Mouse (Mus musculus): ENCODE measurements around the gene Fbxl2.

Fbxl2 gene

DNA sequence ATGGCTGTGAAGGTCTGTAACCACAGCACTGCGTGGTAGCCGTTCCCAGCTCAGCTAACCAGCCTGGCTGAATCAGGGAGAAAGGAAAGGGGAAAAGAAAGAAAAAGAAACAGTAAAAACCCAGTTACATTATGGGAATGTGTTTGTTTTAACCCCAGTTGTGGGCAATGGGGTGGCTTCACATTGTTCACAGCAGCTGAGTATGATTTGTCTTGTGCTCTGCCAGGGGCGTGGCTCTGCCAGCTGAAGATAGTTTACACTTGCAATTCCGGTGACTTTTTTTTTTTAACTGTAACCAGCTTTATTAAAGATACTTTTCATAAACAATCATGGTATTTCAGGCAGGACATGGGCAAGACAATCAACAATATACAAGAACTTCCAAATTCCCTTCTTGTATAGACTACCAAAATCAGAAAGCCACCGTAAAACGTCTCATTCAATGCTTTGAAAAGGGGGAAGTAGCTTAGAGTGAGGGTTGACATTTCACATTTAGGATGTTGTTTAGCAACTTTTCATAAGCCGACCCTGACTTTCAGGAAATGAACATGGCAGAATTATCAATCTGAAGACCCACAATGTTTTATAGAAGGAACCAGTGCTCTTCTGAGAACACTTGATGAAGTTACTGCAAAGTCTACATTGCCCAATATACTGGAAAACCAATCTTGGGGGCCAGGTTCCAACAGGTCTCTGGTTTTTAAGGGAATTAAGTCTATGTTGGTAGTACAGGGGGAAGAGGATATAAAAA, 26.8 kb downstream of the Fbxl2 start:
- DNase-seq (ENCODE audit: low spot score): no peak

DNA sequence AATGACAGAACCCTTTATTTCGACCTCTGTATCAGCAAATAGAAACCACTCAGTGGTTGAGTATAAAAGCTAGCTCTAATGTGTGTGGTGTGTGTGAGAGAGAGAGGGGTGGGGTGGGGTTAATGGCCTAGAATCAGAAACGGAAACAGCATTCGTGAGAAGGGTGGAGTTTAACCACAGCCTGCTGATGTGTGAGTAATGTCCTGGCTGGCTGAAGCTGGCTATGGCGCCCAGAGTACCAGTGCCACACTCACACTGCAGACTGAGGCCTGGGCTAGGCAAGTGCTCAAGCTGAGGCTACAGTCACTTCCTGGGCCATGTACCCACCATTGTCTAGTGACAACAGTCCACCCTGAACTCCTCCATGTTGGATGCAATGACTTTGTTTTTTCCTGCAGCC, 29.6 kb downstream of the Fbxl2 start:
- no peak for DNase-seq (ENCODE audit: low spot score)

DNA sequence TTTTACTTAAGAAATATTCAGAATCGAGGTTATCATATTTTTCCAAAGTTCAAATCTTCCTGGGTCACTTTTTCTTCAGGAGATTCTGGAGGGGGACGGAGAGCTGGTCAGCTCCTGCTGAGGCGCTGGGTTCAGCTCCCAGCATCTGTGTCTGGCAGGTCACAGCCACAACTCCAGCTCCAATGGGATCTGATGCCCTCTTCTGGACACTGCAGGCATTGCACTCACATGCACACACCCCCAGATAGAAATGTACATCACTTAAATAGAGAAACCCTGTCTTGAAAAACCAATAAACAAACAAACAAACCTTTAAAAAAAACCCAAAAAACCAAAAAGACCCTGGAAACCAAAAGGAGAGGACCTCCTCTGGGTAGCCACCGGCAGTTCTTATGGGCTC, 30.3 kb downstream of the Fbxl2 start:
- no peak for DNase-seq (ENCODE audit: low spot score)

DNA sequence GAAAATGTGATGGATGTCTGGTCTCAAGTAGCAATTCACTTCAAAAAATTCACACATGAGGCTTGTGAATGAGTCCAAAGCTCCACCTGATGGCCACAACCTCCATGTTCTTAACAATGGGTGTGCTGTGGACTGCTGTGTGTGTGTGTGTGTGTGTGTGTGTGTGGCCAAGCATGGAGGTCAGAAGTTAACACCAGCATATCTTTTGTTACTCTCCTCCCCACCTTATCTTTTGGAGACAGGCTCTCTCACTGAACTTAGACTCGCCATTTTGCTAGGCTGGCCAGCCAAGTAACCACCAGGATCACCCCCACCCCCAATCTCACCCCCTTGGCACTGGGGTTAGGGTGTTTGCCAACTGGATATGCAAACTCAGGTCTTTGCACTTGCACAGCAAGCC, 32.0 kb downstream of the Fbxl2 start:
- no peak for DNase-seq (ENCODE audit: low spot score)

DNA sequence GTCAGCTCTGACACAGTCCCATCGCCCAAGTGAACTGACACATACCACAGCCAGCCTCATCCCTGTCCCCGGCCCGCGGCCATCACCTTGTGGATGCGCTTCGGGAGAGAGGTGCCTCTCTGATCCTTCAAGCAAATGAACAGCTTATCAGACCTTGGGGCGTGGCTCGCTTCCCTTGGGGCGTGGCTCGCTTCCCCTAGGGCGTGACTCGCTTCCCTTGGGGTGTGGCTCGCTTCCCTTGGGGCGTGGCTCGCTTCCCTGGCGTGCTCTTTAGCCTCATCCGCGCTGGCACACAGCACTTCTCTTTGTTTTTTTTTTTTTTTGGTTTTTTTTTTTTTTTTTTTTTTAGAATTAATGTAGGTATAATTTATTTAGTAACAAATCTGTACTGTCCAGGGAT, 34.8 kb downstream of the Fbxl2 start:
- DNase-seq (ENCODE audit: low spot score): no peak

DNA sequence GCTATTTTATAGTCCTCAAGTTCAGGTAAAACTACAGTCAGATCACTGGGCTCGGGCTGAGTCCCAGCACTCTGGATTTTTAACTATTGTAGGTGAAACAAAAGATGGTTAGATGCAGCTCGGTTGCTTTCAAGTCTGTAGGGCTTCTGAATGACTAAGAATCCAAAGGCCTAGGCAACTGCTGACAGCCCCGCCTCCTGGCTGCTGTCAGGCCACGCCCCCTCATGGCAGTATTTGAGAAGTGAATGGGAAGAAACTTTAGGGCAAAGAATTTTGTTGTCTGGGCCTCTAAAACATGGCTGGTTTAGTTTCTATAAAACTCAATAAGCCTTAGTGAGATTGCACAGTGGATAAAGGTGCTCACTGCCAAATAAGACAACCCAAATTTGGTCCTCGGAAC, 36.5 kb downstream of the Fbxl2 start:
- DNase-seq (ENCODE audit: low spot score): no peak

DNA sequence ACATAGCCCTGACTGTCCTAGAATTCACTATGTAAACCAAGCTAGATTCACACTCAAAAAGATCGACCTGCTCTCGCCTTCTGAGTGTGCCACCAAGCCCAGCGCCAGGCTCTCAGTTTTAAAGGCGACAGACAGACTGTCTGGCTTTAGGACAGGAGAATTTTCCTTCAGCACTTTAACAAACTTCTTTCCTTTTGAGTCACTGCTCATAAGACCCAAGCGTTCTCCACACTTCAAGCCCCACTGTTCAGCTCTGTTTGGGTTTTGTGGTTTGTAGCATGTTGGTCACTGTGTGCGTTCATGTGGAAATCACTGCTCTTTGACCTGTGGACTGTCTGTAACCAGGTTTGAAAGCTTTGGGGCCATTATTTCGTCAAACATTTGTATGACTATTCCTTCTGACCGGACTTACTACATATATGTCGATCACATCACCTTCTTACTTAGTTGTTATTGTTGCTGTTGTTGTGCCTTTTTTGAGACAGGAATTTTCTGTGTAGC, 38.1 kb downstream of the Fbxl2 start:
- DNase-seq (ENCODE audit: low spot score): no peak

DNA sequence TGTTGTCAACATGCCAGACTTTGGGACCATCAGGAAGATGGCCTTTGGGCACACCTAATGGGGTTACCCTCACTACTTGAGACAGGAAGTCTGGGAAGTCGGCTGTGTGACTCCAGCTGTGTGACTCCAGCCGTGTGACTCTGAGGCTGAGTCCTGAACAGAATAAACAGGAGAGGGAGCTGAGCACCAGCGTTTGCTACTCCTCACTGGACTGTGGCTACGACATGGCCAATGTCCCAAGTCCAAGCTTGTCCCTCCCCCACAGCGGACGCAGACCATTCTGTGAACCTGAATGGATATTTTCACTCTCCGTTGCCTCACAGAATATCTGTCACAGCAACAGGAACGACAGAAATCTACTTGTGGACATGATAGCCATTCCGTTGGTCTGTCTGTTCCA, 39.2 kb downstream of the Fbxl2 start:
- DNase-seq (ENCODE audit: low spot score): no peak

DNA sequence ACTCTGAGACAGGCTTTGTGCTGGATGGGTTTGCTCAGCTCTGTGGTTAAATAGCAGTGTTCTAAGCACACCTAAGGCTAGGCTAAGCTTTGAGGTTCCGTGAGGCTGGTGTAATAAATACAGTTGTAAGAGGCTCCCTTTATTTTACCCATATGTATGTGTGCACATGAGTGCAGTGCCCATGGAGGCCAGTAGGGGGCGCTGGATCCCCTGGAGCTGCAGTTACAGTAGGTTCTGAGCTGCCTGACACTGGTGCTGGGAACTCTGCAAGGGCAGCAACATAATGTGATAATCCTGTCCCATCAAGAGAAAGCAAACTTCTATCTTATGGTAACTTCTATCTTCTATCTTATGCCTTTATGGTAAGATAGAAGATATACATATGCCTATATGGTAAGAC, 47.7 kb downstream of the Fbxl2 start:
- DNase-seq (ENCODE audit: low spot score): no peak

DNA sequence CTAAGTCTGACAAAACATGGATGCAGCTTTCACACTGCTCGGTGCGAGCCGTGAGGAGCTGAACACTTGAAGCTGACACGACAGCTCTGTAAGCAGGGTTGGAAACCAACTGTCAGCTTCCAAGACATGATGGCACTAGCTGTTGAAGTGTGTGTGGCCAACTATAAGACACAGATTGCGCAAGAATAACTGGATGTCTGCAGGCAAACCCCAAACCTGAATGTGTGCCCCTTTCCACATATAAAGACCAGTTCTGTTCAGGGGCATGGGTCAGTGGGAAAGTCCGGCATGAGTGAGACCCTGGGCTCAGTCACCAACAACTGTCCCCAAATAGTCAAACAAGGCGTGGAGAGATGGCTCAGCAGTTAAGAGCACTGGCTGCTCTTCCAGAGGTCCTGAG, 53.2 kb downstream of the Fbxl2 start:
- DNase-seq (ENCODE audit: low spot score): no peak

DNA sequence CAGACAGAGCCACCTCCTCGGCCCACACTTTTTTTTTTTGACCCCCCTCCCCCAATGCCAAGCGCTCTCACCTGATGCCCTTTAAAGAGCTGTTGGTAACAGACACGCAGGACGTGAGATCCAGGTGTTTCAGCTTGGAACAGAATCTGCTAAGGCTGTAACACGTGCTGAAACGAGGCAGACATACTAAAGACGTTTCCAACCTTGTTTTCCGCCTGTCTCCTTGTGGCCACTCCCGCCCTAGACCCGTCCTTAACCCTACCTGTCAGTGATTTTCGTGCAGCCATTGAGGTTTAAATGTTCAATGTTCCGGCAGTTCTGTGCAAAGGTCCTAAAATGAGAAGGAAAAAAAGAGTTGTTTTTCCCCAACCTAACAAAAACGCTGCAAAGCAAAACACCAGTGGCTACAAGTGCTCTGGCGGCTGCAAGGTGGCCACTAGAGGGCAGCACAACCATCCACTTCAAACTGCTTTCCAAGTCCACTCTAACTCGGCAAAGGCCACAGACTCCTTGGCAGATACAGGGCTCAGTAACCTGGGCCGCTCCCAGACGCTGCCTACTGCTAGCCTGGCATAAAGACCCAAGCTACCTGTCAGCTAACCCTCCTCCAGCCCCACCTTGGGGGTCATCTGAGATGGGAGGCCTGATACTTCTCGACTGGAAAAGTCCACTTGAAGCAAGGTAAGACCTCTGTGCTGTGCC, 55.3 kb downstream of the Fbxl2 start:
- DNase-seq (ENCODE audit: low spot score): peak; percentile 85

DNA sequence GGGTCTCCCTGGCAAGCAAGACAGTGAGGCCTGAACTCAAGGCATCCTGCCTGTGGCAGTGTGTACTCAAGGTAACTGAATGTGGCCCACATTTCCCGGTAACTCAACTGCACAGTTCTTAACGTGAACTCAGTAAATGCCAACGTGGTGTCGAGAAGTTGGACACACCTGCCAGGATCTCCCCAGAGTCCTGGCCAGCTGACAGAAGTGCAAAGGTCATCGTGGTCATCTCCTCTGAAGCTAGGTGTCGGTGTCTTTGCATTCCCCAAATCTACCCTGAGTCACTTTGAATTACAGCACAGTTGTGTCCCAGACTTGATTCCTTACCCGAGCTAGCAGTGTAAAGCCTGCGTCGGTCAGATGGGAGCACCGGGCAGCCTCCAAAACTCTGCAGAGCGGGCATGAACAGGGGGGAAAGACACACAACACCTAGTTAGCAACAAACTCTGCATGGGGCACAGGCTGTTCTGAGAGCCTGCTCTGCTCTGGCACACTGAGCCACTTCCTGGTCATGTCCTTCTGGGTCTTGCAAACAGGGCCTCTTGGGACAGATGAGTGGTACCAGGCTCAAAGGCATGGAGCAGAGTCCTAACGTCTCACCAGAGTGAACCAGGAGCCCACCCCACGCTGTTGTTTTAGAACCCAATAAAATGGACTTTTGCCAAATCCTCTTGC, 60.9 kb downstream of the Fbxl2 start:
- no peak for DNase-seq (ENCODE audit: low spot score)

DNA sequence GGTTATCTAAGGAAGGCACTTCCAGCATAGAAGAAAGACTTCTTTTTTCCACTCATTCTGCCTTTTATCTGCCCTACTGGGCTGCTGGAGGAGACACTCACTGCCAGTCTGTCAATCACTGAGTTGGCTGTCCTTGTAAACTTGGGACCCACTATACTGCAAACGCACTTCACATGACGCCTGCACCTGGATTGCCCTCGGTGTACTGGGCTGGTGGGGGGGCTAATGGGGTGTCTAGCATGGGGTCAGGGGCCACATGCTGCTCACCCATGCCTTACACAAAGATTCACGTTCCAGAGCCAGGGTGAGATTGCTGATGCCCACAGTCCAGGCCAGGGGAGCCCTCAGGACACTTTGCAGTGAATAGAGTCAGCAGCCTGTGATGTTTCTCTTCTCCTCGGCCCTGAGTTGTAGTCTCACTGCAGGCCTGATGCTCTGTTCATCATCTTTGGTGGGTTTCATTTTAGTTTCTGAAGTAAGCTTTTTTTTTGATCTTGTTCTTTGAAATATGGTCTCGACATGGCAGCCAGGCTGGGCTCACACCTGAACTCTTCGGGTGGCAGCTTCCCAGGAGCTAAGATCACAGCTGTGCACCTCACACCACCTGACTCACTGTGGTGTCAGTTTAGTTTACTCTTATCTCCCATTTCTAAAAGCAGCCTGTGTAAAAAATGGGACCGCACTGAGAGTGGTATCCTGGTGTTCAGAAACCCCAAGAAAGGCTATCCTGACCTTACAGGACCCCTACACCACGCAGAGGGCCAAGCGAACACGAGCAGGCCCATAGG, 62.9 kb downstream of the Fbxl2 start:
- DNase-seq (ENCODE audit: low spot score): no peak

DNA sequence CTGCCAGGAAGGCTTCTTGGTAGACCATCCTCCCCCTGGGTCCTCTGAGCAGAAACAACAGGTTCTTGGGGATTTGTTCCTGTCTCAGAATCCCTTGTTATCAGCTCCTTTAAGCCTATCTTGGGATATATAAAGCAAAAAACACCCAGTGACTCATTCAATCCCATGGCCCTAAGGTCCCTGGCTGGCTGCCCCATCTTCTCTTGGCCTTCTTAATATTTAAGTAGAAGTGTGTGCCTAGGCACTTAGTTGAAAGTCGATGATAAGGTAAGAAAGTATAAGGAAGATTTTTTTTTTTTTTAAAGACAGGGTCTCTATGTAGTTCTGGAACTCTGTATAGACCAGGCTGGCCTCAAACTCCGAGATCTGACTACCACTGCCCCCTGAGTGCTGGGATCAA, 63.5 kb downstream of the Fbxl2 start:
- no peak for DNase-seq (ENCODE audit: low spot score)

DNA sequence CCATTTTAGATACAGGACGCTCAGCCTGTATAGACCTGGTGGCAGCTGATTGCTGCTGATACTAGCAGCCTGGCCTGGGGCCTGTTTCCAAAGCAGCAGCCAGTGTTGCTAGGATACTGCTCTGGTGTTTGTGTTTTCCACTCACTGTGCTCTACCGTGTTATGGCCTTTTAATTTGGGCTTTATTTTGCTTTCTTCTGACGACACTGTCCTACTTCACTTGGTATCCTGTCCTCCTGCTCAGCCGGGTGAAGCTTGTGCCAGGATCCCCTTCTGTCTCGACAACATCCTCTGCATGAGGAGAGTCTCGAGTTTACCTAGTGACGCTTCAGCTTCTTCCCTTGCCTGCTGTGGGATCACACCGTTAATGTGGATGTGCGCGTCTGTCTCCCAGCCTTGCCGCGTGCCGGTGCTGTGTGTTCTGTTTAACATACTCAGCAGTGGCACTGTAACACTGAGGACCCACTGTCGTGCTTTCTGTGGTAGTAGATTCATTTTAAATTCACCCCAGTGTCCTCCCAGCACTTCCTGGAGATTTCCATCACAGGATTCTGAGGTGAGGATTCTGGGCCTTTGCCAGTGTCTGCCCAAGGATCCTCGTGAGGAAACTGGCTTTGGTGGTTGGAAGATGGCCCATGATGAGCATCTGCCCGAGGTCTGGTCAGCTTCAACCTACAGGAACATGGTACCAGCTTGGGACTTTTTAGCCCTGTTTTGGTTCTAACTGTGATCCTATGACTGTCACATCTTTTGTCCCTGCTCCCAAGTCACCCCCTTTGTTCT, 64.7 kb downstream of the Fbxl2 start:
- no peak for DNase-seq (ENCODE audit: low spot score)

DNA sequence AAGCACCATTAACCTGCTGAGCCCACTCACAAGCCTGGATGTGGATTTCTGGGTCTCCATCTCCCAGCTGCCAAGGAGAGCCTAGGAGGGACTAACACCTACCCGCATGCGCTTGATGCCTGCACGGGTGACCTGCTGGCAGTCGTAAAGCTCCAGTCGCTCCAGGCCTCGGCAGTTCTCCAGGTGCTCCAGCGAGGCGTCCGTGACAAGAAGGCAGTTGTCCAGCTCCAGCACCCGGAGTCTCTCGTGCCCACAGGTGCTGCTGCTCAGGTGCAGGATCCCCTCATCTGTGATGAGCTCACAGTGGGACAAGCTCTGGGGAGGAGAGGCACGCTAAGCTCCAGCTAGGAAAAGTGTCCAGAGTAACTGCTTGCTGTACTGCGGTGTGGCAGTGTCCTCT, 66.6 kb downstream of the Fbxl2 start:
- DNase-seq (ENCODE audit: low spot score): no peak

DNA sequence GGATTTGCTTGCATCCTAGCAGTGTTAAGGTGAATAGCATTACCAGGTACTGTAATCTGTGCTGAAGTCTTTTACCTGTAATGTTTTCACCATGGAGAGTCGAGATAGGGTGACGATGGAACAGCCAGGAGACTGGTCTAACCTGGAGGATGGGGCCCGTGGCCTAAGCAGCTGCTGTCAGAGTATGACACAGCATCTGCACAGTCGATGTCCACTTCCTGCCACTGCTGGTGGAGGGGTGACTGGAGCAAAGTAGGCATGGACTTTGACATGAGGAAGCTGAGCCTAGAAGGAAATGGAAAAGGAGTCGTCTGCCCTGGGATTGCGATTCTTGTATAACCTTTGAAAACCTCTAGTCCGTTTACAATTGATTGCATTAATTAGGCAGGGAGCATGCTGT, 67.3 kb downstream of the Fbxl2 start:
- no peak for DNase-seq (ENCODE audit: low spot score)

DNA sequence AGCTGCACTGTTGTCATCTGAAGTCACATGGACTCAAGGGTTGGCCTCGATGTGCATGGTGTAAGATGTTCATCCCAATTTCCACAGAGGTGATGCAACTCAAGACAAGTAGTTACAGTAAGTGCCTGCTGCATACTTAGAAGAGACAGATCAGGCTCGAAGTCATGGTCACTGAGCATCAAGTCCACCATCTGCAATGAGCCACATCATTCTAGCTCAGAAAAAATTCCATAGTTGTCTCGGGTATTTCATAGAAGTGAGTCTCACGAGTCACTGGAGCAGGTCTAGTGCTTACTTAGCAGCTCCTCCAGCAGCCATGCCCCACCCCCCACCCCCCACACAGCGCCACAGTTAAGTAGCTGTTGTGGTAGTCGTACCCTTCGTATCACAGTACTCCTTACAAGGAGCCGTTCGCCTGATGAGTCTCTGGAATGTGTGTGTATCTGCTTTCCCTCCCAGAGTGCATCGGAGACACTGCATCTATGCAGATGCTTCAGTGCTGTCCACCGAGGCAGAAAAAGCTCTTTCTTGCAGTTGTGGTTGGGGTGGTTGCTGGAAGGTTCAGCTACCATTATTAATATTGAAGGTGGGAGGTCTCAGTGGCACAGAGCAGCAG, 68.7 kb downstream of the Fbxl2 start:
- no peak for DNase-seq (ENCODE audit: low spot score)

DNA sequence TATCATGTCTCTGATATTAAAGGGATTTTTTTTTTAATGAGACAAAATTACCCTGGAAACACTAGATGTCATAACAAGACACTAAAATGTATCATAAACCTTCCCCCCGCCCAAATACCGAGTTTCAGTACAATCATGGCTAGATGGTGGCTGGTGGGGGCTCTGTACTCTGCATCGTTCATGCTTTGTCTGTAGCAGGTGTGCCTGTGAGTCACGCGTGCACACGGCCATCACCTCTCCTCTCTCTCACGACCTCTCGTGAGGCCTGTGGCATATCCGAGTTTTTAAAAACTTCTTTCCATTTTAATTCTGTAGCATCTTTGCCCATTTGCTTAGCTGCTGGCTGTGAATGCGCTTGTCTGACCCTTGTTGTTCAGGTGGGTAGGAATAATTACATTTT, 69.7 kb downstream of the Fbxl2 start:
- DNase-seq (ENCODE audit: low spot score): no peak

DNA sequence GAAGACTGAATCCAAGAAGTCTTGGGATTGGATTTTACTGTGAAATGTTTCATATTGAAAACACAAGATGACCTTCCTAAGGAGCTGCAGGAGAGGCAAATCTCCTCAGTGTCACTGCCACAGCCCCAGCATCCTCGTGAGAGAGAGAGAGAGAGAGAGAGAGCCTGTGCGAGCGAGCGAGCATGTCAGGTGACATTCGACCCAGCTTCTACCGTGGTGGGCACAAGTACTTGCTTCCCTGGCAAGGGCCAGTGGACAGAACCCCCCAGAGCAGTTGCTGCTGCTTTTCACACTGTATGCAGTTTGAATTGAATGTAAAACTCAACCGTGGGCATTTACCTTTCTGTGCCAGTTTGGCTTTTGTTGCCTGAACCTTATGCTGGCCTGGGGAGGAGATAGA, 70.5 kb downstream of the Fbxl2 start:
- DNase-seq (ENCODE audit: low spot score): no peak

DNA sequence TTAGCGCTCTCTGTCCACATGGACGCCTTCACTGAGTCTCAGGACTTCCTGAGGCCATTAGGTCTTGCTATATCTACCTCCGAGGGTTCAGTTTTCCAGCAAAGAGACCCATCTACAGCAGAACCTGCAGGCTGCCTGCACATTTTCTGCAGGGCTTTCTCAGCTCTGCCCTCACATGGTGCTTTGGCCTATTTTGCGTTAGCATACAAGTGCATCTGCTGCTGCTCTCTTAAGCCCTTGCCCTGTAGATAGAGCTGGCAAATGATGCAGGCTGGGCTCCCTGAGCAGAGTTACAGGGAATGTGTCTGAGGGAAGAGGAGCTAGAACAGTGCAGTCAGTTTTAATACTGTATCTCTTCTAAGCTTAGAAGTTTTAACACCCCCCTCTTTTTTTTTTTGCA, 71.0 kb downstream of the Fbxl2 start:
- DNase-seq (ENCODE audit: low spot score): no peak
